9 mouse cellular contexts compared by ENCODE assay signal in the genomic region with DNA sequence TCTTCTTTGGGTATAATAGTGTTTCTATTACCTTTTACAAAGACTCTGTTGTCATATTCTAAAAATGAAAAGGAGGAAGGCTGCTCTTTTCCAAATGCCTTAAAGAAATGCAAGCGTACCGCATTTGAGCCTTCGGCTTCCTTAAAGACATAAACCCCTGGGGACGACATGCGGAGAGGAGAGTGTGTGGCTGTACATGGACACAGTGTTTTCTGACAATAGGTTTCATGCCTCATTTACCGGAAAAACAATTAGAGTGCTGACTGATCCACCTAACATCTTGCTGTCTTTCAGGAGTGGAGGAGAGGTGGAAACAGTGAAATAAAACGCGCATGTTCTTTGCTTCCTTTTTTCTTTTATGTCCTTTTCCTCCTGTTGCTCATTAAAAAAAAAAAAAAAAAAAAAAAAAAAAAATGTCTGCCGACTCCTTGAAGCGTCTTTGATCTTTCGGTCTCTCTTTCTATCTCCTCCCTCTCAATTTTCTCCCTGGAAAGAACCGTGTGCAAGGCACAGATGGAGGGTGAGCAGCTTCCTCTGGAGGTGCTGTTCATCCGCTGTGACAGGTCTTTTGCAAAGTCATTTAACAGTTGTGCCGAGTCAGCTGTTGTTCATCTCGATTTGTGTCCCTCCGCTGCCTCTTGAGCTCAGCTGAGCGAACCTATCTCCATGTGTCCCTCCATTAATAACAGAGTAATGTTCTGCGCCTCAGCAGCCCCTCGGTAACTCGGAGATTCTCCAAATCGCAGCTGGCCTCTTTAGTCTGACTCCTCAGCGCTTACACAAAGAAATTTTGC.
DNase-seq lines count a peak whose midpoint lies in the region; ATAC-seq and TF ChIP-seq lines count a peak whose summit lies in the region.
"Had no signal": no experiment of that assay in that cellular context is flagged by ENCODE, and none has a peak within 500 bp of the region (broad histone marks: within the 10 kb centered on the region; RNA-seq: fewer than 3 reads in every experiment).

No protein-coding gene starts in this region.

- H3K4me1 ChIP-seq in embryonic facial prominence, embryonic 12.5 days: no peaks in the 10 kb centered on the region
- no peaks in the 10 kb centered on the region; the same call in 1 of the 2 replicates for H3K4me1 ChIP-seq in midbrain, postnatal 0 days (ENCODE audit: insufficient read depth, low read length)

- H3K27me3 ChIP-seq in embryonic facial prominence, embryonic 12.5 days: no peaks in the 10 kb centered on the region
- no peaks in the 10 kb centered on the region for H3K27me3 ChIP-seq in midbrain, postnatal 0 days (ENCODE audit: insufficient read depth, low read length)
- H3K27me3 ChIP-seq: Patski had no signal

- peak overlapping the region; percentile 33 for H3K4me2 ChIP-seq in embryonic facial prominence, embryonic 12.5 days (replicated peaks)
- peak overlapping the region; percentile 47 for H3K4me2 ChIP-seq in midbrain, postnatal 0 days (ENCODE audit: low read depth, low read length, poor library complexity, severe bottlenecking)

- DNase-seq in R1 (ENCODE audit: low read depth, low spot score): peak; percentile 5
- DNase-seq in layer of hippocampus, adult 2 months (ENCODE audit: low spot score in 2 of 2): peak in 1 of 2 experiments; percentile 4
- DNase-seq in midbrain, postnatal 0 days (ENCODE audit: low spot score): peak; percentile 88
- no peak for DNase-seq in natural killer cell, adult 2 months (ENCODE audit: low spot score in 2 of 2)
- DNase-seq in adrenal gland, postnatal 36 days: no peak
- no peak for DNase-seq in liver

- H3K9me3 ChIP-seq in embryonic facial prominence, embryonic 12.5 days: no peaks in the 10 kb centered on the region
- no peaks in the 10 kb centered on the region for H3K9me3 ChIP-seq in midbrain, postnatal 0 days (ENCODE audit: low read length)

- no peak overlapping the region for H3K9ac ChIP-seq in embryonic facial prominence, embryonic 12.5 days
- H3K9ac ChIP-seq in midbrain, postnatal 0 days (replicated peaks; ENCODE audit: low read length, poor library complexity, severe bottlenecking): peak overlapping the region; percentile 5; the same call in 1 of the 2 replicates

- no peak overlapping the region for H3K27ac ChIP-seq in embryonic facial prominence, embryonic 12.5 days
- H3K27ac ChIP-seq in layer of hippocampus, adult 2 months: no peak overlapping the region
- H3K27ac ChIP-seq in midbrain, postnatal 0 days (ENCODE audit: low read depth, low read length): peak overlapping the region; percentile 27; the same call in 1 of the 2 replicates

- ATAC-seq in embryonic facial prominence, embryonic 12.5 days (ENCODE audit: insufficient number of reproducible peaks, insufficient read depth, low FRiP score, low TSS enrichment): no peak
- peak; percentile 72 for ATAC-seq in midbrain, postnatal 0 days (ENCODE audit: low FRiP score)
- no peak for ATAC-seq in inflammation-experienced regulatory T-cells, adult 6 months
- ATAC-seq: Patski had no signal

- no peak for TF ChIP-seq CTCF in layer of hippocampus, adult 2 months (conservative IDR thresholded peaks at IDR 0.05)
- peak; percentile 56 for TF ChIP-seq CTCF in midbrain, postnatal 0 days (IDR thresholded peaks at IDR 0.05)

- no peak overlapping the region for H3K4me3 ChIP-seq in embryonic facial prominence, embryonic 12.5 days
- H3K4me3 ChIP-seq in layer of hippocampus, adult 2 months: peak overlapping the region; percentile 44
- peak overlapping the region; percentile 28 for H3K4me3 ChIP-seq in midbrain, postnatal 0 days (ENCODE audit: low read depth, low read length)

- WGBS in embryonic facial prominence, embryonic 12.5 days: 41% methylated on average over 22 of the region's 22 CpGs
- WGBS in midbrain, postnatal 0 days: 18% methylated on average over 22 of the region's 22 CpGs

- H3K36me3 ChIP-seq in embryonic facial prominence, embryonic 12.5 days: no peaks in the 10 kb centered on the region
- no peaks in the 10 kb centered on the region for H3K36me3 ChIP-seq in midbrain, postnatal 0 days (ENCODE audit: insufficient read depth, low read length)

Comparison
In these comparisons a context has a peak if more than half of its experiments do, and no peak if none do; other contexts are left out.
1. DNase-seq: peak in R1 (single experiment) and midbrain, postnatal 0 days (single experiment); none in natural killer cell, adult 2 months (0 of 2), adrenal gland, postnatal 36 days (0 of 2) and liver (single experiment).